In the genomic region with DNA sequence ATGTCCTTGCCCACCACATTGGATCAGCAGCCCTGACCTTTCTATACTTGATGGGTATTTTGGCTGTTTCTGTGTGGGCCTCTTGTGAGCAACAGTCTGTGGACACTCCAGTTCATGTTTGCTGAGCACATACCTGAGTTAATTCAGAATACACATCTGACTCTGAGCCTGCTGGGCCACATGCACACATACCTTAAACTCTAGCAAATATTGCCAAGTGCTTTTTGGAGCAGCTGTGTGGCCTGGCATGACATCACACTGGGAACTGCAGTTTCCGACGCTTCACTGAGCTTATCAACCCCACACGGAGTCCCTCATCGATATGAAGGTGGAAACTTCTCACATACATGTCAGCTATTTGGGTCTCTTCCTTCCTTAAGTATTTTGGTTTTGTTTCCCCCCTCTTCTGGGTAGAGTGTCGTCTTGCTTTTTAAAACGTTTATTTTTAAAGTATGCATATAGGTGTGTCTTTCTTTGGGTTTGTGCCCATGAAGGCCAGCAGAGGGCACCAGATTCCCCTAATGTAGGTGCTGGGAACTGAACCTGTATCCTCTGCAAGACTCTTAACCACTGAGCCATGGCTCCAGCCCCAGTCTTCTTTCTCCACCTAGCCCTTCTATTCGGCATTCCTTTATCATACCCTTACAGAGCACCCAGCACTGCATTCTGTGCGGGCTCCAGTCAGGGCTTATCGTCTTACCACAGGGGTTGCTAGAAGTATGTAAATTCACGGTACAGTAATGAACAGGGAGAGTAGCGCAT, we compare ENCODE assay signal across 8 mouse cellular contexts. TPM values are rescaled to one million over a fixed set of nuclear protein-coding genes. Genes with fewer than 3 reads are reported as not detected.
DNase-seq lines count a peak whose midpoint lies in the region; ATAC-seq and TF ChIP-seq lines count a peak whose summit lies in the region.
"Had no signal": no experiment of that assay in that cellular context is flagged by ENCODE, and none has a peak within 500 bp of the region (broad histone marks: within the 10 kb centered on the region; RNA-seq: fewer than 3 reads in every experiment).

No protein-coding gene starts in this region.

- H3K27ac ChIP-seq in kidney, embryonic 14.5 days (ENCODE audit: low read depth, low read length), result no peak overlapping the region
- H3K27ac ChIP-seq in bone marrow macrophage, adult 2 months (ENCODE audit: insufficient read depth, low read depth, low read length), result no peak overlapping the region
- H3K27ac ChIP-seq in midbrain, postnatal 0 days (ENCODE audit: low read depth, low read length), result no peak overlapping the region
- H3K27ac ChIP-seq: heart, embryonic 15.5 days had no signal

- no peaks in the 10 kb centered on the region for H3K27me3 ChIP-seq in kidney, embryonic 14.5 days (ENCODE audit: control insufficient read depth, insufficient read depth, low read length)
- H3K27me3 ChIP-seq in G1E (ENCODE audit: insufficient read depth, low read length), result no peaks in the 10 kb centered on the region; the same call in 1 of the 2 replicates
- no peaks in the 10 kb centered on the region for H3K27me3 ChIP-seq in midbrain, postnatal 0 days (ENCODE audit: insufficient read depth, low read length)
- H3K27me3 ChIP-seq: heart, embryonic 15.5 days had no signal

- no peak overlapping the region for H3K4me3 ChIP-seq in kidney, embryonic 14.5 days (ENCODE audit: low read length)
- H3K4me3 ChIP-seq in G1E (ENCODE audit: low read depth, low read length), result no peak overlapping the region
- H3K4me3 ChIP-seq in bone marrow macrophage, adult 2 months (ENCODE audit: insufficient read depth, low read length), result no peak overlapping the region
- no peak overlapping the region for H3K4me3 ChIP-seq in midbrain, postnatal 0 days (ENCODE audit: low read depth, low read length)
- H3K4me3 ChIP-seq: heart, embryonic 15.5 days had no signal

- no peak overlapping the region for H3K9ac ChIP-seq in kidney, embryonic 14.5 days (ENCODE audit: low read depth, low read length)
- H3K9ac ChIP-seq in midbrain, postnatal 0 days (replicated peaks; ENCODE audit: low read length, poor library complexity, severe bottlenecking), result no peak overlapping the region
- H3K9ac ChIP-seq: heart, embryonic 15.5 days had no signal

- TF ChIP-seq POLR2A in bone marrow macrophage, adult 2 months (IDR thresholded peaks at IDR 0.05; ENCODE audit: borderline replicate concordance, low read depth, low read length), result no peak

- DNase-seq in kidney, adult 18-20 months, result peak; percentile 51
- peak; percentile 15 for DNase-seq in G1E (ENCODE audit: low spot score)
- DNase-seq in kidney, postnatal 4 days, result peak; percentile 57 to 63
- DNase-seq in midbrain, postnatal 0 days (ENCODE audit: low spot score), result peak; percentile 37
- DNase-seq in left cerebral cortex, postnatal 10 days (ENCODE audit: extremely low spot score in 1 of 2, low spot score in 2 of 2), result no peak

- H3K36me3 ChIP-seq in kidney, embryonic 14.5 days (ENCODE audit: control insufficient read depth, insufficient read depth, low read length), result peaks cover 6% of the 10 kb centered on the region; the same call in 1 of the 2 replicates
- H3K36me3 ChIP-seq in G1E (replicated peaks), result peaks cover 40% of the 10 kb centered on the region
- peaks cover 43% of the 10 kb centered on the region for H3K36me3 ChIP-seq in midbrain, postnatal 0 days (ENCODE audit: insufficient read depth, low read length)

- no peaks in the 10 kb centered on the region for H3K9me3 ChIP-seq in kidney, embryonic 14.5 days (ENCODE audit: control insufficient read depth, low read length)
- no peaks in the 10 kb centered on the region for H3K9me3 ChIP-seq in G1E (replicated peaks)
- H3K9me3 ChIP-seq in midbrain, postnatal 0 days (ENCODE audit: low read length), result no peaks in the 10 kb centered on the region
- H3K9me3 ChIP-seq: heart, embryonic 15.5 days had no signal

- no peak overlapping the region for H3K4me2 ChIP-seq in kidney, embryonic 14.5 days (replicated peaks; ENCODE audit: low read depth, low read length)
- H3K4me2 ChIP-seq in midbrain, postnatal 0 days (ENCODE audit: low read depth, low read length, poor library complexity, severe bottlenecking), result no peak overlapping the region
- H3K4me2 ChIP-seq: heart, embryonic 15.5 days had no signal

- no peak for ATAC-seq in kidney, embryonic 14.5 days (ENCODE audit: low FRiP score, low TSS enrichment)
- ATAC-seq in G1E (ENCODE audit: extremely low read depth, insufficient number of reproducible peaks, low FRiP score, poor library complexity, severe bottlenecking), result no peak
- ATAC-seq in midbrain, postnatal 0 days (ENCODE audit: low FRiP score), result no peak

- intact Hi-C loops in left cerebral cortex, postnatal 10 days (cut with DNase I), result loop anchor here (1.0 kb wide), 1 partner anchor 33 kb away; no protein-coding TSS in a partner anchor

- H3K4me1 ChIP-seq in kidney, embryonic 14.5 days (ENCODE audit: control insufficient read depth, insufficient read depth, low read length), result peaks cover 8% of the 10 kb centered on the region; the same call in 1 of the 2 replicates
- H3K4me1 ChIP-seq in G1E (ENCODE audit: insufficient read depth, low read depth, low read length), result peaks cover 2% of the 10 kb centered on the region; the same call in 1 of the 2 replicates
- H3K4me1 ChIP-seq in bone marrow macrophage, adult 2 months (ENCODE audit: control insufficient read depth, insufficient read depth, low read length), result no peaks in the 10 kb centered on the region
- no peaks in the 10 kb centered on the region for H3K4me1 ChIP-seq in midbrain, postnatal 0 days (ENCODE audit: insufficient read depth, low read length)

- TF ChIP-seq CTCF in G1E (IDR thresholded peaks at IDR 0.05; ENCODE audit: low read depth, low read length), result no peak
- peak; percentile 61 for TF ChIP-seq CTCF in bone marrow macrophage, adult 2 months (IDR thresholded peaks at IDR 0.05; ENCODE audit: low read depth, low read length)
- peak; percentile 73 for TF ChIP-seq CTCF in midbrain, postnatal 0 days (IDR thresholded peaks at IDR 0.05)

- 78% methylated on average over 11 of the region's 11 CpGs for WGBS in kidney, embryonic 14.5 days
- 72% methylated on average over 11 of the region's 11 CpGs for WGBS in midbrain, postnatal 0 days

RNA-seq across cellular contexts. Expression of a gene that starts 25.8 kb away (rescaled TPM):
- polyA plus RNA-seq in kidney, embryonic 14.5 days (2014; fragmentation: Nextera tagmentation; extraction: Ambion mirVana), result 11.2 and 16.2 TPM in 2 replicates
- total RNA-seq in G1E (2014; fragmentation: Nextera tagmentation), result 13.7 TPM in 2 replicates
- 2.9 and 3.3 TPM in 2 replicates for total RNA-seq in G1E (2017)
- 4.7 and 6.1 TPM in 2 replicates for polyA plus RNA-seq in G1E (2012)
- polyA plus RNA-seq in bone marrow macrophage, adult 2 months (2012; ENCODE audit: insufficient read depth, insufficient read length, missing spikeins), result 17.1 and 17.7 TPM in 2 replicates
- total RNA-seq in midbrain, postnatal 0 days (2014; rRNA removed), result 185 and 264 TPM in 2 replicates
- 424 and 430 TPM in 2 replicates for polyA plus RNA-seq in midbrain, postnatal 0 days (2015; fragmentation: Nextera tagmentation; extraction: Ambion mirVana)
- 100 to 1,000 TPM; 862 to 881 TPM for total RNA-seq in left cerebral cortex, postnatal 10 days (2021)

RNA-seq across cellular contexts. Expression of a gene that starts 37.0 kb away (rescaled TPM):
- 0.11 and 0.39 TPM in 2 replicates for polyA plus RNA-seq in kidney, embryonic 14.5 days (2014; fragmentation: Nextera tagmentation; extraction: Ambion mirVana)
- total RNA-seq in G1E (2014; fragmentation: Nextera tagmentation), result not detected in 2 replicates
- total RNA-seq in G1E (2017), result 0.11 and 1.6 TPM in 2 replicates
- polyA plus RNA-seq in G1E (2012), result not detected in 2 replicates
- not detected in 2 replicates for polyA plus RNA-seq in bone marrow macrophage, adult 2 months (2012; ENCODE audit: insufficient read depth, insufficient read length, missing spikeins)
- total RNA-seq in midbrain, postnatal 0 days (2014; rRNA removed), result 0.19 and 1.4 TPM in 2 replicates
- polyA plus RNA-seq in midbrain, postnatal 0 days (2015; fragmentation: Nextera tagmentation; extraction: Ambion mirVana), result 0.48 and 1.1 TPM in 2 replicates
- total RNA-seq in left cerebral cortex, postnatal 10 days (2021), result not detected

RNA-seq across cellular contexts. Expression of a gene that starts 45.6 kb away (rescaled TPM):
- 3.3 and 5.8 TPM in 2 replicates for polyA plus RNA-seq in kidney, embryonic 14.5 days (2014; fragmentation: Nextera tagmentation; extraction: Ambion mirVana)
- total RNA-seq in G1E (2014; fragmentation: Nextera tagmentation) (3.4 and 4.0 TPM in 2 replicates), G1E (2017) (4.8 and 5.0 TPM in 2 replicates)
- 4.3 and 5.3 TPM in 2 replicates for polyA plus RNA-seq in G1E (2012)
- 3.2 and 5.5 TPM in 2 replicates for polyA plus RNA-seq in bone marrow macrophage, adult 2 months (2012; ENCODE audit: insufficient read depth, insufficient read length, missing spikeins)
- 2.1 and 2.7 TPM in 2 replicates for total RNA-seq in midbrain, postnatal 0 days (2014; rRNA removed)
- polyA plus RNA-seq in midbrain, postnatal 0 days (2015; fragmentation: Nextera tagmentation; extraction: Ambion mirVana), result 3.8 and 3.9 TPM in 2 replicates
- total RNA-seq in left cerebral cortex, postnatal 10 days (2021), result 10 to 100 TPM in 1 of 2 experiments, 1 to 10 TPM in 1; 8.4 to 10.3 TPM

RNA-seq across cellular contexts. Expression of a gene that starts 45.8 kb away (rescaled TPM):
- 0.30 TPM in 1 of 2 replicates, not detected in the other for polyA plus RNA-seq in kidney, embryonic 14.5 days (2014; fragmentation: Nextera tagmentation; extraction: Ambion mirVana)
- 0.53 TPM in 1 of 2 replicates, not detected in the other for total RNA-seq in G1E (2014; fragmentation: Nextera tagmentation)
- total RNA-seq in G1E (2017), result 0.17 and 0.38 TPM in 2 replicates
- polyA plus RNA-seq in G1E (2012), result 0.02 and 0.15 TPM in 2 replicates
- not detected in 2 replicates for polyA plus RNA-seq in bone marrow macrophage, adult 2 months (2012; ENCODE audit: insufficient read depth, insufficient read length, missing spikeins)
- total RNA-seq in midbrain, postnatal 0 days (2014; rRNA removed), result 0.90 and 3.2 TPM in 2 replicates
- polyA plus RNA-seq in midbrain, postnatal 0 days (2015; fragmentation: Nextera tagmentation; extraction: Ambion mirVana), result 0.32 and 0.44 TPM in 2 replicates
- under 1 TPM; 0.22 to 0.36 TPM for total RNA-seq in left cerebral cortex, postnatal 10 days (2021)

RNA-seq across cellular contexts. Expression of a gene that starts 54.7 kb away (rescaled TPM):
- polyA plus RNA-seq in kidney, embryonic 14.5 days (2014; fragmentation: Nextera tagmentation; extraction: Ambion mirVana), result 18.2 and 19.9 TPM in 2 replicates
- total RNA-seq in G1E (2014; fragmentation: Nextera tagmentation), result 0.53 and 1.2 TPM in 2 replicates
- 20.2 and 20.7 TPM in 2 replicates for total RNA-seq in G1E (2017)
- polyA plus RNA-seq in G1E (2012), result 1.5 and 1.9 TPM in 2 replicates
- 78.3 and 90.1 TPM in 2 replicates for polyA plus RNA-seq in bone marrow macrophage, adult 2 months (2012; ENCODE audit: insufficient read depth, insufficient read length, missing spikeins)
- 39.5 and 40.9 TPM in 2 replicates for total RNA-seq in midbrain, postnatal 0 days (2014; rRNA removed)
- polyA plus RNA-seq in midbrain, postnatal 0 days (2015; fragmentation: Nextera tagmentation; extraction: Ambion mirVana), result 17.7 and 18.1 TPM in 2 replicates
- total RNA-seq in left cerebral cortex, postnatal 10 days (2021), result 10 to 100 TPM; 26.0 to 26.6 TPM

Comparison
In these comparisons a context has a peak if more than half of its experiments do, and no peak if none do; other contexts are left out.
1. DNase-seq: peak in kidney, adult 18-20 months (single experiment), G1E (single experiment), kidney, postnatal 4 days (2 of 2) and midbrain, postnatal 0 days (single experiment); none in left cerebral cortex, postnatal 10 days (0 of 2).
2. RNA of a gene that starts 25.8 kb away (polyA plus RNA-seq): 424 to 430 TPM in midbrain, postnatal 0 days; 17.1 to 17.7 TPM in bone marrow macrophage, adult 2 months, 11.2 to 16.2 TPM in kidney, embryonic 14.5 days and 4.7 to 6.1 TPM in G1E; every median in the first group is over 10 times any median in the second.